Mouse (Mus musculus): ENCODE measurements around the gene Prim1.

DNA sequence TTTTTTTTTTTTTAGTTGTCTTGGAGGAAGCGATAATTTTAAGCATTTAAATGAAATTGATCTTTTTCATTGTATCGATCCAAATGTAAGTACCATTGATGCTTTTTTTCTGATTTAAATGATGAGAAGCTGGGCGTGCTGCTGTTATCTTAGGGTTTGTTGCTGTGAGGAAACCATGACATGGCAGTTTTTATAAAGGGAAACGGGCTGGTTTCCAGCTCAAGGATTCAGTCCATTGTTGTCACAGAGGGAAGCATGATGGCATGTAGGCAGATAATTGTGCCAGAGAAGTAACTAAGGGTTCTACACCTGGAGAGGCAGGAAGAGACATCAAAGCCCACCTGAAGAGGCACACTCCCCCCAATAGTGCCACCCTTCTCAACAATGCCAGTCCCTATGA, 54.2 kb downstream of the Prim1 start:
- TF ChIP-seq POLR2A (IDR thresholded peaks at IDR 0.05; ENCODE audit: insufficient read depth, low read length) (no peak), CTCF (IDR thresholded peaks at IDR 0.05; ENCODE audit: low read depth, low read length) (no peak)
